Mouse (Mus musculus): ENCODE measurements at regions not wholly inside any gene's neighbourhood (a gene's known extent, or its start where the extent isn't known, plus 50 kb on each side); places are given as distances from the start of the nearest gene placed in this dataset.

GRCm38 (mm10) chr6:101054880-101055279 is 221.5 kb downstream of the Ppp4r2 start:
- no peak for TF ChIP-seq CTCF (IDR thresholded peaks at IDR 0.05; ENCODE audit: low read depth)
- 11% methylated on average over 7 of the region's 7 CpGs for WGBS

GRCm38 (mm10) chr6:101056318-101056717 is 222.9 kb downstream of the Ppp4r2 start:
- Histone ChIP-seq H3K4me1 (replicated peaks; ENCODE audit: insufficient read depth, low read length) (0 out of 2 replicates have a peak, but pooled peaks cover 5% of the 10 kb centered on the region), H3K4me2 (ENCODE audit: low read length) (no peak overlapping the region), H3K27me3 (ENCODE audit: insufficient read depth, low read length) (no peaks in the 10 kb centered on the region), H3K27ac (no peak overlapping the region), H3K36me3 (ENCODE audit: insufficient read depth, low read length) (no peaks in the 10 kb centered on the region), H3K4me3 (replicated peaks; ENCODE audit: low read depth, low read length) (no peak overlapping the region), H3K9me3 (replicated peaks; ENCODE audit: low read length) (no peaks in the 10 kb centered on the region), H3K9ac (ENCODE audit: low read depth, low read length) (no peak overlapping the region)
- no peak for ATAC-seq (replicated peaks; ENCODE audit: low FRiP score, low read depth)
- 87% methylated on average over 13 of the region's 13 CpGs for WGBS
- no peak for DNase-seq (ENCODE audit: low spot score)
- TF ChIP-seq CTCF (IDR thresholded peaks at IDR 0.05; ENCODE audit: low read depth), result no peak

More at GRCm38 (mm10) chr6:101054880-101055279, 221.5 kb downstream of the Ppp4r2 start:
- ATAC-seq (replicated peaks; ENCODE audit: low FRiP score, low read depth) (no peak), DNase-seq (ENCODE audit: low spot score) (no peak)
- no peak overlapping the region for H3K4me2 ChIP-seq (ENCODE audit: low read length)
- no peaks in the 10 kb centered on the region for H3K36me3 ChIP-seq (ENCODE audit: insufficient read depth, low read length)
- no peak overlapping the region for H3K27ac ChIP-seq
- H3K9ac ChIP-seq (ENCODE audit: low read depth, low read length), result no peak overlapping the region
- no peaks in the 10 kb centered on the region for H3K9me3 ChIP-seq (replicated peaks; ENCODE audit: low read length)
- no peak overlapping the region for H3K4me3 ChIP-seq (replicated peaks; ENCODE audit: low read depth, low read length)
- 0 out of 2 replicates have a peak, but pooled peaks cover 5% of the 10 kb centered on the region for H3K4me1 ChIP-seq (replicated peaks; ENCODE audit: insufficient read depth, low read length)
- H3K27me3 ChIP-seq (ENCODE audit: insufficient read depth, low read length), result no peaks in the 10 kb centered on the region

- H3K9me3 ChIP-seq (replicated peaks; ENCODE audit: low read length), result no peaks in the 10 kb centered on the region
- H3K27me3 ChIP-seq (ENCODE audit: insufficient read depth, low read length), result no peaks in the 10 kb centered on the region
- H3K36me3 ChIP-seq (ENCODE audit: insufficient read depth, low read length), result no peaks in the 10 kb centered on the region
- H3K27ac ChIP-seq, result no peak overlapping the region
- DNase-seq (ENCODE audit: low spot score), result no peak
- H3K9ac ChIP-seq (ENCODE audit: low read depth, low read length), result no peak overlapping the region
- 0 out of 2 replicates have a peak, but pooled peaks cover 5% of the 10 kb centered on the region for H3K4me1 ChIP-seq (replicated peaks; ENCODE audit: insufficient read depth, low read length)
- no peak for ATAC-seq (replicated peaks; ENCODE audit: low FRiP score, low read depth)
- H3K4me2 ChIP-seq (ENCODE audit: low read length), result no peak overlapping the region
- H3K4me3 ChIP-seq (replicated peaks; ENCODE audit: low read depth, low read length), result no peak overlapping the region
- 26% methylated on average over 8 of the region's 8 CpGs for WGBS
- TF ChIP-seq CTCF (IDR thresholded peaks at IDR 0.05; ENCODE audit: low read depth), result no peak
Measured at GRCm38 (mm10) chr6:101059058-101059457, 225.6 kb downstream of the Ppp4r2 start.

GRCm38 (mm10) chr6:101062186-101062585 is 228.8 kb downstream of the Ppp4r2 start:
- H3K36me3 ChIP-seq (ENCODE audit: insufficient read depth, low read length), result no peaks in the 10 kb centered on the region
- DNase-seq (ENCODE audit: low spot score), result no peak
- H3K4me1 ChIP-seq (replicated peaks; ENCODE audit: insufficient read depth, low read length), result no peaks in the 10 kb centered on the region
- WGBS, result 95% methylated on average over 14 of the region's 14 CpGs
- no peak for TF ChIP-seq CTCF (IDR thresholded peaks at IDR 0.05; ENCODE audit: low read depth)
- H3K4me3 ChIP-seq (replicated peaks; ENCODE audit: low read depth, low read length), result no peak overlapping the region
- H3K27ac ChIP-seq, result no peak overlapping the region
- ATAC-seq (replicated peaks; ENCODE audit: low FRiP score, low read depth), result no peak
- no peaks in the 10 kb centered on the region for H3K9me3 ChIP-seq (replicated peaks; ENCODE audit: low read length)
- H3K4me2 ChIP-seq (ENCODE audit: low read length), result no peak overlapping the region
- H3K27me3 ChIP-seq (ENCODE audit: insufficient read depth, low read length), result no peaks in the 10 kb centered on the region
- H3K9ac ChIP-seq (ENCODE audit: low read depth, low read length), result no peak overlapping the region

GRCm38 (mm10) chr6:101075753-101076516 is 242.5 kb downstream of the Ppp4r2 start:
- Histone ChIP-seq H3K27me3 (ENCODE audit: insufficient read depth, low read length) (no peaks in the 10 kb centered on the region), H3K9me3 (replicated peaks; ENCODE audit: low read length) (no peaks in the 10 kb centered on the region), H3K4me3 (replicated peaks; ENCODE audit: low read depth, low read length) (no peak overlapping the region), H3K9ac (ENCODE audit: low read depth, low read length) (no peak overlapping the region), H3K4me2 (ENCODE audit: low read length) (no peak overlapping the region), H3K36me3 (ENCODE audit: insufficient read depth, low read length) (no peaks in the 10 kb centered on the region), H3K27ac (no peak overlapping the region), H3K4me1 (replicated peaks; ENCODE audit: insufficient read depth, low read length) (no peaks in the 10 kb centered on the region)
- 74% methylated on average over 8 of the region's 8 CpGs for WGBS
- DNase-seq (ENCODE audit: low spot score) (no peak), ATAC-seq (replicated peaks; ENCODE audit: low FRiP score, low read depth) (0 out of 2 replicates have a peak, but pooled peaks have one; percentile 10)
- no peak for TF ChIP-seq CTCF (IDR thresholded peaks at IDR 0.05; ENCODE audit: low read depth)

- H3K9ac ChIP-seq (ENCODE audit: low read depth, low read length), result no peak overlapping the region
- DNase-seq (ENCODE audit: low spot score) (no peak), ATAC-seq (replicated peaks; ENCODE audit: low FRiP score, low read depth) (no peak)
- no peak overlapping the region for H3K4me3 ChIP-seq (replicated peaks; ENCODE audit: low read depth, low read length)
- no peaks in the 10 kb centered on the region for H3K27me3 ChIP-seq (ENCODE audit: insufficient read depth, low read length)
- TF ChIP-seq CTCF (IDR thresholded peaks at IDR 0.05; ENCODE audit: low read depth), result no peak
- H3K27ac ChIP-seq, result no peak overlapping the region
- H3K36me3 ChIP-seq (ENCODE audit: insufficient read depth, low read length), result no peaks in the 10 kb centered on the region
- H3K9me3 ChIP-seq (replicated peaks; ENCODE audit: low read length), result no peaks in the 10 kb centered on the region
- WGBS, result 27% methylated on average over 5 of the region's 5 CpGs
- no peak overlapping the region for H3K4me2 ChIP-seq (ENCODE audit: low read length)
- no peaks in the 10 kb centered on the region for H3K4me1 ChIP-seq (replicated peaks; ENCODE audit: insufficient read depth, low read length)
Measured at GRCm38 (mm10) chr6:101078294-101078693, 244.9 kb downstream of the Ppp4r2 start.
